In the genomic region with DNA sequence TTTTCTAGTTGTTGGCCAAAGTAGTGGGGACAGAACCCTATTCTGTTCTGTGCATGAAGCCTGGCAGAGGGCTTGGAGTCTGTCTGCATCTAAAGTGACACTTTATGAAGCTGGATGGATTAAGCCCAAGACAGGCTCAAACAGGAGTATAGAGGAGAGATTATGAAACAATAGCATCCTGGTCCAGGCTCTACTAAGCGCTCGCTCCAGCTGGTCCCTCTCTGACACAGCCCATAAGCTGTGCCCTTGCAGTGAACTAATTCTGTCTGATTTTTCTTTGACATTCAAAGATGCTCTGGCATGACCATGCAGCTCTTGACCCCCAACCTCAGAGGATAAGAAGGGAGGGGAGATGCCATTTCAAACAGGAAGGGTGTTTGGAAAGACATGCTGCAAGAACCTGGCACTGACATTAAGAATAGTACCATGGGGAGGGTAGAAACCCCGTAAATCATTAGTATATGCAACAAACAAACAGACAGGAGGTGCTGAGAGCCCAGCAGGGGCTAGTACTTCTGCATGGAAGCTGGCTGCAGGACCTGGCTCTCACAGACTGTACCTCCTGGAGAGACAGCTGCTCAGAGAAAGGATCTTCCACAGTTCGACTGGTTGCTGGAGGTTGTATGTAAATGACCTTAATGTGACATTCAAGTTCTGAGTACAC, we compare ENCODE assay signal across 26 mouse cellular contexts.
DNase-seq lines count a peak whose midpoint lies in the region; ATAC-seq and TF ChIP-seq lines count a peak whose summit lies in the region.
"Had no signal": no experiment of that assay in that cellular context is flagged by ENCODE, and none has a peak within 500 bp of the region (broad histone marks: within the 10 kb centered on the region; RNA-seq: fewer than 3 reads in every experiment).

No protein-coding gene starts in this region.

- no peaks in the 10 kb centered on the region for H3K36me3 ChIP-seq in forebrain, embryonic 14.5 days (ENCODE audit: control insufficient read depth, insufficient read depth, low read length)
- H3K36me3 ChIP-seq in forebrain, embryonic 10.5 days (replicated peaks): no peaks in the 10 kb centered on the region
- H3K36me3 ChIP-seq in lung, embryonic 14.5 days (ENCODE audit: insufficient read depth): no peaks in the 10 kb centered on the region
- no peaks in the 10 kb centered on the region for H3K36me3 ChIP-seq in midbrain, embryonic 12.5 days
- H3K36me3 ChIP-seq in midbrain, embryonic 15.5 days (replicated peaks): no peaks in the 10 kb centered on the region
- H3K36me3 ChIP-seq: embryonic facial prominence, embryonic 13.5 days; hindbrain, embryonic 13.5 days; intestine, embryonic 15.5 days; limb, embryonic 10.5 days; neural tube, embryonic 12.5 days had no signal

- WGBS in forebrain, embryonic 14.5 days: 30% methylated on average over 4 of the region's 4 CpGs
- 63% methylated on average over 4 of the region's 4 CpGs for whole genome bisulfite sequencing in forebrain, embryonic 10.5 days
- 37% methylated on average over 4 of the region's 4 CpGs for WGBS in lung, embryonic 14.5 days
- 35% methylated on average over 4 of the region's 4 CpGs for WGBS in midbrain, embryonic 12.5 days
- WGBS in midbrain, embryonic 15.5 days: 38% methylated on average over 4 of the region's 4 CpGs

- no peak overlapping the region for H3K9ac ChIP-seq in forebrain, embryonic 14.5 days (ENCODE audit: low read length)
- H3K9ac ChIP-seq in lung, embryonic 14.5 days: no peak overlapping the region
- no peak overlapping the region for H3K9ac ChIP-seq in midbrain, embryonic 12.5 days (replicated peaks)
- H3K9ac ChIP-seq in midbrain, embryonic 15.5 days: no peak overlapping the region
- H3K9ac ChIP-seq: embryonic facial prominence, embryonic 13.5 days; forebrain, embryonic 13.5 days; hindbrain, embryonic 13.5 days; intestine, embryonic 15.5 days; neural tube, embryonic 12.5 days had no signal

- no peak overlapping the region for H3K27ac ChIP-seq in forebrain, embryonic 14.5 days (ENCODE audit: low read depth, low read length)
- no peak overlapping the region for H3K27ac ChIP-seq in forebrain, embryonic 10.5 days
- H3K27ac ChIP-seq in lung, embryonic 14.5 days (ENCODE audit: low read depth): no peak overlapping the region
- peak overlapping the region; percentile 25 for H3K27ac ChIP-seq in midbrain, embryonic 12.5 days (replicated peaks)
- H3K27ac ChIP-seq in midbrain, embryonic 15.5 days: no peak overlapping the region
- H3K27ac ChIP-seq: embryonic facial prominence, embryonic 13.5 days; forebrain, embryonic 13.5 days; hindbrain, embryonic 13.5 days; intestine, embryonic 15.5 days; left cerebral cortex, adult 2 months; limb, embryonic 10.5 days; neural tube, embryonic 12.5 days had no signal

- no peaks in the 10 kb centered on the region for H3K9me3 ChIP-seq in forebrain, embryonic 14.5 days (replicated peaks; ENCODE audit: control insufficient read depth, low read length)
- H3K9me3 ChIP-seq in forebrain, embryonic 10.5 days: peaks cover 5% of the 10 kb centered on the region; the same call in 1 of the 2 replicates
- no peaks in the 10 kb centered on the region for H3K9me3 ChIP-seq in lung, embryonic 14.5 days (ENCODE audit: low read depth, low read length)
- H3K9me3 ChIP-seq in midbrain, embryonic 12.5 days: no peaks in the 10 kb centered on the region
- H3K9me3 ChIP-seq in midbrain, embryonic 15.5 days: no peaks in the 10 kb centered on the region
- H3K9me3 ChIP-seq: embryonic facial prominence, embryonic 13.5 days; forebrain, embryonic 13.5 days; hindbrain, embryonic 13.5 days; intestine, embryonic 15.5 days; limb, embryonic 10.5 days; neural tube, embryonic 12.5 days had no signal

- peak; percentile 11 for DNase-seq in forebrain, embryonic 14.5 days (ENCODE audit: low spot score)
- no peak for DNase-seq in forebrain, embryonic 10.5 days (ENCODE audit: extremely low spot score, low spot score)
- peak; percentile 71 for DNase-seq in lung, embryonic 14.5 days
- DNase-seq in lung, postnatal 25 days (ENCODE audit: low spot score): no peak
- no peak for DNase-seq in liver
- no peak for DNase-seq in thymus, postnatal 25 days
- DNase-seq: adrenal gland, postnatal 36 days; cerebellum, adult 18-20 months; cerebellum, postnatal 36 days; embryo, embryonic 11 days; kidney, adult 8-10 months; kidney, postnatal 10 days; thymus, postnatal 36 days had no signal

- H3K4me2 ChIP-seq in forebrain, embryonic 14.5 days (ENCODE audit: low read length): no peak overlapping the region
- no peak overlapping the region for H3K4me2 ChIP-seq in lung, embryonic 14.5 days
- H3K4me2 ChIP-seq in midbrain, embryonic 12.5 days (replicated peaks): no peak overlapping the region
- no peak overlapping the region for H3K4me2 ChIP-seq in midbrain, embryonic 15.5 days
- H3K4me2 ChIP-seq: embryonic facial prominence, embryonic 13.5 days; forebrain, embryonic 13.5 days; heart, embryonic 11.5 days; hindbrain, embryonic 13.5 days; intestine, embryonic 15.5 days; neural tube, embryonic 12.5 days had no signal

- no peak for ATAC-seq in forebrain, embryonic 14.5 days
- ATAC-seq in lung, embryonic 14.5 days (ENCODE audit: insufficient read depth): peak; percentile 93
- ATAC-seq in midbrain, embryonic 12.5 days (ENCODE audit: low FRiP score, low read depth): peak; percentile 54
- no peak for ATAC-seq in midbrain, embryonic 15.5 days (replicated peaks)
- ATAC-seq: CD4-positive, CD25-positive, alpha-beta regulatory T cell, adult 4 months; forebrain, embryonic 13.5 days; intestine, embryonic 15.5 days had no signal

- H3K27me3 ChIP-seq in forebrain, embryonic 14.5 days (replicated peaks; ENCODE audit: control insufficient read depth, insufficient read depth, low read length): no peaks in the 10 kb centered on the region
- no peaks in the 10 kb centered on the region for H3K27me3 ChIP-seq in forebrain, embryonic 10.5 days (ENCODE audit: poor library complexity, severe bottlenecking)
- H3K27me3 ChIP-seq in lung, embryonic 14.5 days (ENCODE audit: insufficient read depth, low read length): no peaks in the 10 kb centered on the region
- no peaks in the 10 kb centered on the region for H3K27me3 ChIP-seq in midbrain, embryonic 12.5 days
- H3K27me3 ChIP-seq in midbrain, embryonic 15.5 days (replicated peaks): no peaks in the 10 kb centered on the region
- H3K27me3 ChIP-seq: embryonic facial prominence, embryonic 13.5 days; forebrain, embryonic 13.5 days; hindbrain, embryonic 13.5 days; intestine, embryonic 15.5 days; megakaryocyte, embryonic 14.5 days; neural tube, embryonic 12.5 days had no signal

- no peak for TF ChIP-seq CTCF in lung, embryonic 14.5 days (IDR thresholded peaks at IDR 0.05; ENCODE audit: low read depth)

- H3K4me3 ChIP-seq in forebrain, embryonic 14.5 days (ENCODE audit: low read depth, low read length): no peak overlapping the region
- no peak overlapping the region for H3K4me3 ChIP-seq in forebrain, embryonic 10.5 days
- H3K4me3 ChIP-seq in lung, embryonic 14.5 days (ENCODE audit: low read depth, low read length): no peak overlapping the region
- no peak overlapping the region for H3K4me3 ChIP-seq in midbrain, embryonic 12.5 days
- no peak overlapping the region for H3K4me3 ChIP-seq in midbrain, embryonic 15.5 days
- H3K4me3 ChIP-seq: embryonic facial prominence, embryonic 13.5 days; erythroblast, embryonic 14.5 days; forebrain, embryonic 13.5 days; hindbrain, embryonic 13.5 days; intestine, embryonic 15.5 days; left cerebral cortex, adult 2 months; limb, embryonic 10.5 days; neural tube, embryonic 12.5 days had no signal

- no peaks in the 10 kb centered on the region; the same call in 1 of the 2 replicates for H3K4me1 ChIP-seq in forebrain, embryonic 14.5 days (ENCODE audit: control insufficient read depth, insufficient read depth, low read length)
- H3K4me1 ChIP-seq in forebrain, embryonic 10.5 days: peaks cover 21% of the 10 kb centered on the region; the same call in 1 of the 2 replicates
- no peaks in the 10 kb centered on the region for H3K4me1 ChIP-seq in lung, embryonic 14.5 days (ENCODE audit: insufficient read depth)
- peaks cover 15% of the 10 kb centered on the region for H3K4me1 ChIP-seq in midbrain, embryonic 12.5 days
- H3K4me1 ChIP-seq in midbrain, embryonic 15.5 days: peaks cover 12% of the 10 kb centered on the region; the same call in 1 of the 2 replicates
- H3K4me1 ChIP-seq: embryonic facial prominence, embryonic 13.5 days; intestine, embryonic 15.5 days; limb, embryonic 10.5 days; megakaryocyte, embryonic 14.5 days; neural tube, embryonic 12.5 days had no signal

Comparison
In these comparisons a context has a peak if more than half of its experiments do, and no peak if none do; other contexts are left out.
1. ATAC-seq: peak in lung, embryonic 14.5 days (single experiment) and midbrain, embryonic 12.5 days (single experiment); none in forebrain, embryonic 14.5 days (single experiment) and midbrain, embryonic 15.5 days (single experiment).
2. DNase-seq: peak in forebrain, embryonic 14.5 days (single experiment) and lung, embryonic 14.5 days (single experiment); none in forebrain, embryonic 10.5 days (single experiment), lung, postnatal 25 days (single experiment), liver (single experiment) and thymus, postnatal 25 days (single experiment).